Mouse (Mus musculus) heart, adult 2 months (tissue): ENCODE measurements at regions not wholly inside any gene's neighbourhood (a gene's known extent, or its start where the extent isn't known, plus 50 kb on each side); places are given as distances from the start of the nearest gene placed in this dataset.
A peak's percentile ranks its signal among the peaks of the same experiment; 100 is the strongest.

Experiments
- DNase-seq, 2 experiments: peaks; one replicate each; pipeline ENCODE4 v3.0.0; 2021
- H3K27ac ChIP-seq: fragments of 200-600 bp; 2 replicates; pipeline ENCODE4 v1.8.1; 2022
- H3K27me3 ChIP-seq: fragments of 200-500 bp; 2 replicates; pipeline ENCODE4 v1.6.1; 2012; ENCODE audit warnings: mild to moderate bottlenecking, low read length, inconsistent platforms, mixed read lengths; ENCODE audit not compliant: control insufficient read depth, insufficient read depth
- H3K36me3 ChIP-seq: fragments of 200-500 bp; 2 replicates; pipeline ENCODE4 v1.6.1; 2012; ENCODE audit warnings: low read length, inconsistent platforms; ENCODE audit not compliant: control insufficient read depth, insufficient read depth
- H3K4me1 ChIP-seq: fragments of 200-500 bp; 2 replicates; pipeline ENCODE4 v1.6.1; 2011; ENCODE audit warnings: low read length; ENCODE audit not compliant: control insufficient read depth, insufficient read depth
- H3K4me3 ChIP-seq: fragments of 200-600 bp; 2 replicates; pipeline ENCODE4 v1.8.1; 2022
- H3K79me2 ChIP-seq: fragments of 200-500 bp; replicated peaks from 2 replicates; pipeline ENCODE4 v1.6.1; 2012; ENCODE audit warnings: mild to moderate bottlenecking, inconsistent platforms, low read length, moderate library complexity, mixed read lengths; ENCODE audit not compliant: control insufficient read depth, insufficient read depth
- H3K9ac ChIP-seq: fragments of 200-500 bp; 2 replicates; pipeline ENCODE4 v1.6.1; 2012; ENCODE audit warnings: low read depth, mild to moderate bottlenecking, control low read depth, inconsistent platforms, low read length, mixed read lengths
- CTCF ChIP-seq: fragments of 200-600 bp; IDR thresholded peaks from 2 replicates; pipeline ENCODE4 v1.8.1; 2022; ENCODE audit warnings: antibody characterized with exemption, mild to moderate bottlenecking, moderate library complexity
- EP300 ChIP-seq: fragments of 200-500 bp; IDR thresholded peaks from 2 replicates; pipeline ENCODE4 v1.6.1; 2011; ENCODE audit warnings: low read depth, low read length, control low read depth; ENCODE audit not compliant: insufficient read depth
- POLR2A ChIP-seq: fragments of 200-500 bp; IDR thresholded peaks from 2 replicates; pipeline ENCODE4 v1.6.1; 2011; ENCODE audit warnings: mild to moderate bottlenecking, low read depth, low read length, control low read depth; ENCODE audit not compliant: insufficient read depth
- WGBS: fragments of 180-500 bp; shearing (Covaris S2); methylation state at CpG from one replicate; pipeline ENCODE4 v1.1.7; 2018; 5-methylcytosine and 5-hydroxymethylcytosine counted together
- intact Hi-C: fragments of 180-260 bp; cut with DNase I; formaldehyde crosslinking; loops from one replicate; pipeline ENCODE4 v1.15.1; 2025

GRCm38 (mm10) chr2:30703308-30703707 is 100.2 kb downstream of the 1700001O22Rik start:
- H3K27me3 ChIP-seq = no peaks in the 10 kb centered on the region
- 76% methylated on average over 1 of the region's 1 CpGs for WGBS
- H3K79me2 ChIP-seq = no peaks in the 10 kb centered on the region
- H3K4me1 ChIP-seq = peaks cover 12% of the 10 kb centered on the region
- no peak overlapping the region for H3K27ac ChIP-seq
- TF ChIP-seq POLR2A (no peak), CTCF (no peak), EP300 (no peak)
- no peak for DNase-seq
- intact Hi-C loops = no loop called here
- no peak overlapping the region for H3K4me3 ChIP-seq
- no peaks in the 10 kb centered on the region for H3K36me3 ChIP-seq
- H3K9ac ChIP-seq = no peak overlapping the region

DNA sequence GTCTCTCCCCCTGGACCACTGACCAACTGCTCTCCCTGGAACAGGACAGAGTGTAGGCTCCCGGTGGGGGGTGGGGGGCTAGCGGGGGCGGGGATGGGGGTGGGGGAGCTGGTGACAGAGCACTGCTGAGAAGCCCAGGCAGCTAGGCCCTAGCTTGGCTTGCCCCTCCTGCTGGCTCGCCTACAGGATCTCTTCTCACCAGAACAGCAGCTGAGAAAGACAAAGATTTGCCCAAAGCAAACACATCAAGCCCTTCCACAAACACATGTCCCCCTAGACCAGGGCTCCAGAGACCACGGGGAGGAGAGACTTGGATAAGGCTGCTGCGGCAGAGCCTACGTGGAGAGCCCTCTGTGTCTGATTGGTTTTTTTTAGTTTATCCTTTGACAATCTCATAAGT is 100.8 kb downstream of the 1700001O22Rik start:
- intact Hi-C loops = no loop called here
- H3K27ac ChIP-seq = peak overlapping the region; percentile 41
- H3K36me3 ChIP-seq = no peaks in the 10 kb centered on the region
- TF ChIP-seq EP300 (no peak), POLR2A (no peak), CTCF (no peak)
- 45% methylated on average over 7 of the region's 7 CpGs for WGBS
- no peak overlapping the region for H3K4me3 ChIP-seq
- no peaks in the 10 kb centered on the region for H3K79me2 ChIP-seq
- peak in 1 of 2 experiments; percentile 20 for DNase-seq
- H3K27me3 ChIP-seq = no peaks in the 10 kb centered on the region
- peaks cover 11% of the 10 kb centered on the region for H3K4me1 ChIP-seq
- no peak overlapping the region for H3K9ac ChIP-seq

GRCm38 (mm10) chr2:30700890-30701289 is 102.6 kb downstream of the 1700001O22Rik start:
- 93% methylated on average over 2 of the region's 2 CpGs for WGBS
- H3K9ac ChIP-seq = no peak overlapping the region
- TF ChIP-seq CTCF (no peak), POLR2A (no peak), EP300 (no peak)
- H3K79me2 ChIP-seq = no peaks in the 10 kb centered on the region
- peaks cover 8% of the 10 kb centered on the region for H3K4me1 ChIP-seq
- no peak for DNase-seq
- intact Hi-C loops = no loop called here
- H3K36me3 ChIP-seq = no peaks in the 10 kb centered on the region
- no peak overlapping the region for H3K4me3 ChIP-seq
- no peaks in the 10 kb centered on the region for H3K27me3 ChIP-seq
- H3K27ac ChIP-seq = peak overlapping the region; percentile 11

- no peak for DNase-seq
- WGBS = 89% methylated on average over 1 of the region's 1 CpGs
- H3K9ac ChIP-seq = 0 out of 2 replicates have a peak overlapping the region, but pooled peaks have one; percentile 9
These were observed 103.0 kb downstream of the 1700001O22Rik start for GRCm38 (mm10) chr2:30700471-30700870.

DNA sequence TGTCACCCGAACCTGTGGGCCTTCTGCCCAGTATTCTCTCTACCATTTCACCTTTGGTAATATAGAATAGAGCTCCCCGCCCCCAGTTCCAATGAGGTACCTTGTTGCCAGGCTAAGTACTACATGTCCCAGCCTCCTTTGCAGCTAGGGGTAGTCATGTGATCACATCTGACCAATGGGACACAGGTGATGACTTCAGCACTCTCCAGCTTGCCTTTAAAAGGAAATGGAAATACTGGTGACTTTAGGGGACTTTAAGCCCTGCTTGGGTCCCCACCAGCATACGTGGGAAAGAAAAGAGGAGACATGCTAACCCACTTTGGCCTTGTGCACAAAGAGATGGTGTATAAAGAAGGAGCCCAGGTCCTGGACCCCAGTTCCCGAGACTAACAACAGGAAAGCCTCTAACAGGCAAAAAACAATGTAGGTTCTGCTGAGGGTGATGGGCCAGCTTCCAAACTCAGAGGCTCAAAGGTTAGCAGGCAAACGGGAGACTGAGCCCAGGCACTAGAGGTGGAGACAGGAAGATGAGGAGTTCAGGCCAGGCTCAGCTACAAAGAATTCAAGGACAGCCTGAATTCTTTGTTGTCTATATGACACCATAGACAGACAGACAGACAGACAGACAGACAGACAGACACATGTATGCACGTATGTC is 103.5 kb downstream of the 1700001O22Rik start:
- TF ChIP-seq EP300 = 0 out of 2 replicates have a peak, but pooled peaks have one; percentile 13
- no peak for TF ChIP-seq CTCF
- peak; percentile 52; the same call in 1 of the 2 replicates for TF ChIP-seq POLR2A
- H3K27me3 ChIP-seq = no peaks in the 10 kb centered on the region
- peak; percentile 76 to 85 for DNase-seq
- H3K36me3 ChIP-seq = no peaks in the 10 kb centered on the region
- WGBS = 20% methylated on average over 6 of the region's 6 CpGs
- intact Hi-C loops = no loop called here
- 0 out of 2 replicates have a peak overlapping the region, but pooled peaks have one; percentile 9 for H3K9ac ChIP-seq
- H3K27ac ChIP-seq = peak overlapping the region; percentile 90
- H3K4me3 ChIP-seq = peak overlapping the region; percentile 39
- no peaks in the 10 kb centered on the region for H3K79me2 ChIP-seq
- peaks cover 9% of the 10 kb centered on the region for H3K4me1 ChIP-seq

More at GRCm38 (mm10) chr2:30700471-30700870, 103.0 kb downstream of the 1700001O22Rik start:
- Histone ChIP-seq H3K4me3 (no peak overlapping the region), H3K27ac (peak overlapping the region; percentile 90), H3K4me1 (peaks cover 8% of the 10 kb centered on the region), H3K79me2 (no peaks in the 10 kb centered on the region), H3K27me3 (no peaks in the 10 kb centered on the region), H3K36me3 (no peaks in the 10 kb centered on the region)
- intact Hi-C loops = no loop called here
- no peak for TF ChIP-seq POLR2A
- TF ChIP-seq EP300 = no peak
- TF ChIP-seq CTCF = no peak

DNA sequence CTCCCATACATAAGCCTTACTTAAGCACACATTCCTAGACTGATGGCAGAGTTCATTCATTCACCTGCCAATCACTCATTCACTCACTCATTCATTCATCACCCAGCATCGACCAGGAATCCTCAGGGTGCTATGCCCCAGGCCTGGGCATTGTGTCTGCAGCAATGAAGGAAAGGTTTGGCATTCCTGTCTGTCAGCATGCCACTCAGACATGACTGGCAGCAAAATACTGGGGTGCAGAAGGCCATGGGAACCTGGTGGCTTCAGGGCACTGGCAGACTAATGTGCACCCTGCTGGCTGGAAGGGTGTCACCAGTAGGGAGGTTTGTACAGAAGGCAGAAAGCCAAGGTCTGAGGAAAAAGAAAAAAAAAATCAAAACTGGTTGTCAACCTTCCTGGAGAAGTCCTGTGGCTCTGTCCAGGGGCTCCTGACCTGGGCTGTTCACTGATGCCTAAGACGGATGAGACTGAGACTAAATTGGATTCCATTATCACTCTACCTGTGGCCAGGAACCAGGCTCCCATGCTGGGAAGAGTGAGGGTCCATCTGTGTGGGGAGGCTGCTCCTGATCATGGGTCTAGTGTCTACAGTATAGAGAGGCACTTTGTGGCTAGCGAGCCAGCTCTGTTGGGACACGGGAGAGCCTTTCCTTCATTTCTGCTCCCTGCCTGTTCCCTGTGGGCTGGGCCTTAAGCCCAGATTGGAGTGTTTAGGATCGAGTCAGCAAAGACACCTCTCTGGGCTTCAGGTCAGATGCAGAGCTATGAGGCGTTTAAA is 104.1 kb downstream of the Cstad start:
- TF ChIP-seq POLR2A = no peak
- no peak for TF ChIP-seq CTCF
- TF ChIP-seq EP300 = no peak
- intact Hi-C loops = no loop called here
- H3K4me1 ChIP-seq = peaks cover 9% of the 10 kb centered on the region
- no peaks in the 10 kb centered on the region for H3K79me2 ChIP-seq
- H3K27ac ChIP-seq = no peak overlapping the region; the same call in 1 of the 2 replicates
- DNase-seq = no peak
- no peaks in the 10 kb centered on the region for H3K27me3 ChIP-seq
- H3K9ac ChIP-seq = no peak overlapping the region
- no peak overlapping the region for H3K4me3 ChIP-seq
- no peaks in the 10 kb centered on the region for H3K36me3 ChIP-seq
- 68% methylated on average over 6 of the region's 6 CpGs for WGBS
